Mouse (Mus musculus): ENCODE data around the gene Atp5mpl. TPM values are rescaled to one million over a fixed set of nuclear protein-coding genes. Genes with fewer than 3 reads are reported as not detected.

Atp5mpl gene
- polyA plus RNA-seq (2015; fragmentation: Nextera tagmentation; extraction: Ambion mirVana): 809 and 987 TPM in 2 replicates

DNA sequence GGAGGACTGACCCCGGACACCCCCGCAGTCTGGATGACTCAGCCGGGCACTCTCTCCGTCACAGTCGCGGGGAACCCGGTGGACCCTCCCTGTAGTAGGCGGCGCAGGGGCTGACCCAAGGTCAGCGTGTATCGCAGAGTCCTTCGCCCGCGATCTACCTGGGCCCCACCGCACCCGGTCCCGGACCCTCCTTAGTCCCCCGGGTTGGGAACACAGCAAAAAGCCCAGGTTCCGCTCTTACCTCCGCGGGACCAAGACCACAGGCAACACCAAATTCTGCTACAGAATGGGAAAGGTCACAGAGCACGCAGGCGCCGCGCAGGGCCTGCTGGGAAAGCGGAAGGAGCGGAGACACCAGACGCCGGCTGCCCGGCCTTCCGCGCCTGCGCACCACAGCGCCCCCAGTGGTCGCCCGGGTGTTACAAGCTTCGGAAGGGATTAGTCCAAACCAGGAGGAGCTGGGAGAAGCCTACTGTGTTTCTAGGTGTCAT lies at the start of gene Atp5mpl:
TSS of gene Atp5mpl (minus strand) at position 295 of the 491 bp plus-strand sequence.
- WGBS: under 1% methylated on average over 37 of the region's 37 CpGs
- Histone ChIP-seq H3K4me3 (replicated peaks) (peak within 1 kb of the TSS; percentile 98), H3K9ac (replicated peaks) (peak within 1 kb of the TSS; percentile 94), H3K27ac (replicated peaks) (peak within 1 kb of the TSS; percentile 82), H3K36me3 (peaks cover 11% of the 10 kb centered on the region), H3K4me2 (peak within 1 kb of the TSS; percentile 94), H3K27me3 (replicated peaks) (no peaks in the 10 kb centered on the region), H3K9me3 (replicated peaks) (no peaks in the 10 kb centered on the region), H3K4me1 (peaks cover 32% of the 10 kb centered on the region)
- ATAC-seq (ENCODE audit: low FRiP score): peak; percentile 93

GRCm38 (mm10) chr12:112016346-112016745 lies 49.6 kb upstream of the Atp5mpl start:
- Histone ChIP-seq H3K27me3 (replicated peaks) (no peaks in the 10 kb centered on the region), H3K9ac (replicated peaks) (no peak overlapping the region), H3K4me2 (no peak overlapping the region), H3K4me3 (replicated peaks) (no peak overlapping the region), H3K36me3 (no peaks in the 10 kb centered on the region), H3K27ac (replicated peaks) (no peak overlapping the region), H3K4me1 (peaks cover 11% of the 10 kb centered on the region), H3K9me3 (replicated peaks) (no peaks in the 10 kb centered on the region)
- ATAC-seq (ENCODE audit: low FRiP score): no peak
- 72% methylated on average over 4 of the region's 4 CpGs for WGBS

- no peak overlapping the region for H3K27ac ChIP-seq (replicated peaks)
- H3K9me3 ChIP-seq (replicated peaks): no peaks in the 10 kb centered on the region
- H3K4me3 ChIP-seq (replicated peaks): peak overlapping the region; percentile 4; the same call in 1 of the 2 replicates
- ATAC-seq (ENCODE audit: low FRiP score): 0 out of 2 replicates have a peak, but pooled peaks have one; percentile 50
- H3K27me3 ChIP-seq (replicated peaks): no peaks in the 10 kb centered on the region
- H3K9ac ChIP-seq (replicated peaks): no peak overlapping the region
- H3K4me2 ChIP-seq: peak overlapping the region; percentile 43
- WGBS: 15% methylated on average over 14 of the region's 14 CpGs
- peaks cover 11% of the 10 kb centered on the region for H3K4me1 ChIP-seq
- H3K36me3 ChIP-seq: no peaks in the 10 kb centered on the region
Observed at GRCm38 (mm10) chr12:112013271-112013801, 46.6 kb upstream of the Atp5mpl start.

- Histone ChIP-seq H3K27ac (replicated peaks) (no peak overlapping the region), H3K4me2 (peak overlapping the region; percentile 43), H3K9ac (replicated peaks) (no peak overlapping the region), H3K4me3 (replicated peaks) (peak overlapping the region; percentile 4; the same call in 1 of the 2 replicates), H3K4me1 (peaks cover 11% of the 10 kb centered on the region), H3K36me3 (no peaks in the 10 kb centered on the region), H3K9me3 (replicated peaks) (no peaks in the 10 kb centered on the region), H3K27me3 (replicated peaks) (no peaks in the 10 kb centered on the region)
- peak; percentile 87 for ATAC-seq (ENCODE audit: low FRiP score)
- 32% methylated on average over 12 of the region's 12 CpGs for WGBS
Observed at GRCm38 (mm10) chr12:112012511-112013270, 45.9 kb upstream of the Atp5mpl start.

DNA sequence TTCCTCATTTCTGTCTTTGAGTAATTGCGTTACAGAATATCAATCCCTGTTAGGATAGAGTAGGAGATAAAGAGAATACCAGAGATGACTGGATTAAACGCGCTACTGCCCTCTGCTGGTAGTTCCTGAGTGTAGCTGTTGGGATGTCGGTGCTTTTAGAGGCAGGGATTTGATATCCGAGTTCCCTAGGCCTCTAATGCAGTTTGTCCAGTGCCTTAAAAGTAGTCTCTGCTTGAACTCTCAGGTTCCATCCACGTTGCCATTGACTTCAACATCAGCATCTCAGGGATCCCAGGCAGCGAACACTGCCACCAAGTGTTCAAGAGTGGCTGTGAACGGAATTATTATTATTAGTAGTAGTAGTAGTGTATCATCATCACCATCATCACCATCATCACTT lies 34.4 kb upstream of the Atp5mpl start:
- H3K4me3 ChIP-seq (replicated peaks): no peak overlapping the region
- no peaks in the 10 kb centered on the region for H3K4me1 ChIP-seq
- 23% methylated on average over 8 of the region's 8 CpGs for WGBS
- no peaks in the 10 kb centered on the region for H3K27me3 ChIP-seq (replicated peaks)
- no peaks in the 10 kb centered on the region for H3K9me3 ChIP-seq (replicated peaks)
- 0 out of 2 replicates have a peak, but pooled peaks have one; percentile 57 for ATAC-seq (ENCODE audit: low FRiP score)
- H3K9ac ChIP-seq (replicated peaks): no peak overlapping the region
- no peak overlapping the region for H3K4me2 ChIP-seq
- H3K27ac ChIP-seq (replicated peaks): no peak overlapping the region
- no peaks in the 10 kb centered on the region for H3K36me3 ChIP-seq

GRCm38 (mm10) chr12:111999735-112000134 lies 33.0 kb upstream of the Atp5mpl start:
- Histone ChIP-seq H3K36me3 (no peaks in the 10 kb centered on the region), H3K27ac (replicated peaks) (no peak overlapping the region), H3K9ac (replicated peaks) (no peak overlapping the region), H3K4me3 (replicated peaks) (no peak overlapping the region), H3K27me3 (replicated peaks) (no peaks in the 10 kb centered on the region), H3K4me2 (no peak overlapping the region), H3K9me3 (replicated peaks) (no peaks in the 10 kb centered on the region), H3K4me1 (no peaks in the 10 kb centered on the region)
- no peak for ATAC-seq (ENCODE audit: low FRiP score)
- WGBS: 95% methylated on average over 7 of the region's 7 CpGs

DNA sequence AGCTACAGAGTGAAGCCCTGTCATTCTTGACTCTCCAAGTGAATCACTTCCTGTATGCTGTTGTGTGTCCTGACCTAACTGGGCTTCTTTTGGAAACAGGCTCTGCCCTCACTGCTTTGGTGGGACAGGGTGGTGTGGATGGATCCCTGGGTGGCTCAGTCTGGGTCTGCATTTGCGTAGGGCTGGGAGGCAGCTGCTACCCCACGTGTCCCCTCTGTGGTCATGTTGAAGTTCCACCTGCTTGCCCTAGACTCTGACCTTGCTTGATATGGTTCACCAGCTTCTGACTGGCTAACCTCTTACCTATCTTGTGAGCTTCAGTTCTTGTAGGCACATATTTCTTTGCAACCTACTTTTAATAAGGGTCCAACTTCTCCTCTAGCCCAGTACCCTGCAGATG lies 28.4 kb upstream of the Atp5mpl start:
- Histone ChIP-seq H3K27me3 (replicated peaks) (no peaks in the 10 kb centered on the region), H3K9me3 (replicated peaks) (no peaks in the 10 kb centered on the region), H3K9ac (replicated peaks) (no peak overlapping the region), H3K27ac (replicated peaks) (no peak overlapping the region), H3K4me3 (replicated peaks) (no peak overlapping the region), H3K4me2 (no peak overlapping the region), H3K36me3 (no peaks in the 10 kb centered on the region), H3K4me1 (no peaks in the 10 kb centered on the region)
- WGBS: 94% methylated on average over 2 of the region's 2 CpGs
- no peak for ATAC-seq (ENCODE audit: low FRiP score)

DNA sequence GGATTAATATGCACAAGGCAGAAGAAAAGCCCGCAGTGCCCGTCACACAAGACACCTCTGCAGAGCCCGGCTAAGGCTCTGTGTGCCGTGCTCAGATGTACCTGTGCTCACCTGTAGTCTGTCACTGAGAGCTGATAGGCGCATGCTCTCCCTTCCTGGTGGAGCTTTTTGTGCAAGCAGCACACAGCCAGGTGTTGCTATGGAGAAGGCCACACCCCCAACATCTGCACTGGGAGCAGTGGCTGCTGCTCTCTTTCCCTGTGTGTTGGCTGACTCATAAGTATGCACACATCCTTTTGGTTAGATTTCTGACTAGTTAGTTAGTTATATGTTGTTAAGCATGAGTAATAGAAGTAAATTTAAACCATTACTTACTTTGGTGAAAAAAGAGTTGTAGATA lies 25.8 kb upstream of the Atp5mpl start:
- Histone ChIP-seq H3K9me3 (replicated peaks) (no peaks in the 10 kb centered on the region), H3K27me3 (replicated peaks) (no peaks in the 10 kb centered on the region), H3K9ac (replicated peaks) (no peak overlapping the region), H3K4me1 (no peaks in the 10 kb centered on the region), H3K4me2 (no peak overlapping the region), H3K36me3 (no peaks in the 10 kb centered on the region), H3K4me3 (replicated peaks) (no peak overlapping the region), H3K27ac (replicated peaks) (no peak overlapping the region)
- ATAC-seq (ENCODE audit: low FRiP score): no peak
- 93% methylated on average over 5 of the region's 5 CpGs for WGBS

GRCm38 (mm10) chr12:111986756-111987155 lies 20.0 kb upstream of the Atp5mpl start:
- peak overlapping the region; percentile 6; the same call in 1 of the 2 replicates for H3K4me2 ChIP-seq
- no peaks in the 10 kb centered on the region for H3K9me3 ChIP-seq (replicated peaks)
- H3K4me3 ChIP-seq (replicated peaks): no peak overlapping the region
- H3K27ac ChIP-seq (replicated peaks): 0 out of 2 replicates have a peak overlapping the region, but pooled peaks have one; percentile 5
- 54% methylated on average over 9 of the region's 9 CpGs for WGBS
- 0 out of 2 replicates have a peak overlapping the region, but pooled peaks have one; percentile 14 for H3K9ac ChIP-seq (replicated peaks)
- no peak for ATAC-seq (ENCODE audit: low FRiP score)
- no peaks in the 10 kb centered on the region for H3K36me3 ChIP-seq
- H3K4me1 ChIP-seq: peaks cover 5% of the 10 kb centered on the region
- H3K27me3 ChIP-seq (replicated peaks): no peaks in the 10 kb centered on the region

- Histone ChIP-seq H3K27me3 (replicated peaks) (no peaks in the 10 kb centered on the region), H3K9me3 (replicated peaks) (no peaks in the 10 kb centered on the region), H3K4me3 (replicated peaks) (no peak overlapping the region), H3K9ac (replicated peaks) (no peak overlapping the region), H3K4me1 (peaks cover 5% of the 10 kb centered on the region), H3K36me3 (no peaks in the 10 kb centered on the region), H3K4me2 (no peak overlapping the region), H3K27ac (replicated peaks) (no peak overlapping the region)
- 73% methylated on average over 2 of the region's 2 CpGs for WGBS
- ATAC-seq (ENCODE audit: low FRiP score): no peak
Observed at GRCm38 (mm10) chr12:111983165-111983564, 16.4 kb upstream of the Atp5mpl start.

DNA sequence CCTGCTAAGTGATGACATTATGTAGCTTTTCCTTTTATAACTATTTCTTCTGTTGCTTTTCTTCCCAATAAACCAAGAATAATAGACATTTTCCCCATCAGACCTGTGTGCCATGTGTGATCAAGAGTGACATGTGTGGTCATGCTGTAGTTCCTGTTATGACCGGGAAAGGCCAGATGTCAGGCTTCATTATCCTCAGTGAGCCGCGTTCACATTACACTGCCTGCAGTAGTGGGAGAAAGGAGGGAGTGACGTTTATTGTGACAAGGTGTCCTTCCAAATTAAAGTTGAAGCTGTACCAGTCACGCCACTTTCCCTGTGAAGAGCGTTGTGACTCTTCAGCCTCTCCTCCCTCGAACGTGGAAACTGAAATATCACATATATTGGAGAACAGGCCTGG lies 15.1 kb upstream of the Atp5mpl start:
- Histone ChIP-seq H3K4me3 (replicated peaks) (no peak overlapping the region), H3K4me2 (no peak overlapping the region), H3K9ac (replicated peaks) (no peak overlapping the region), H3K27me3 (replicated peaks) (no peaks in the 10 kb centered on the region), H3K4me1 (peaks cover 4% of the 10 kb centered on the region), H3K9me3 (replicated peaks) (no peaks in the 10 kb centered on the region), H3K36me3 (no peaks in the 10 kb centered on the region), H3K27ac (replicated peaks) (no peak overlapping the region)
- no peak for ATAC-seq (ENCODE audit: low FRiP score)
- 76% methylated on average over 8 of the region's 8 CpGs for WGBS

GRCm38 (mm10) chr12:111980887-111981367 lies 14.2 kb upstream of the Atp5mpl start, which contains the start of gene Rd3l:
Gene Rd3l, minus strand, starts transcription at chr12:111981317.
- H3K4me3 ChIP-seq (replicated peaks): no peak within 1 kb of the TSS
- no peak within 1 kb of the TSS for H3K27ac ChIP-seq (replicated peaks)
- no peak for ATAC-seq (ENCODE audit: low FRiP score)
- H3K36me3 ChIP-seq: no peaks in the 10 kb centered on the region
- 78% methylated on average over 6 of the region's 6 CpGs for WGBS
- H3K4me1 ChIP-seq: peaks cover 4% of the 10 kb centered on the region; the same call in 1 of the 2 replicates
- H3K4me2 ChIP-seq: no peak within 1 kb of the TSS
- H3K9me3 ChIP-seq (replicated peaks): no peaks in the 10 kb centered on the region
- H3K27me3 ChIP-seq (replicated peaks): no peaks in the 10 kb centered on the region
- no peak within 1 kb of the TSS for H3K9ac ChIP-seq (replicated peaks)
